Mouse (Mus musculus) NIH3T3 (cell line): ENCODE results near the gene Map4k1.

Source experiments
- DNase-seq: peaks from one replicate; pipeline ENCODE4 v3.0.0-alpha.2; 2012; ENCODE audit warnings: low read depth

Map4k1 gene

DNA sequence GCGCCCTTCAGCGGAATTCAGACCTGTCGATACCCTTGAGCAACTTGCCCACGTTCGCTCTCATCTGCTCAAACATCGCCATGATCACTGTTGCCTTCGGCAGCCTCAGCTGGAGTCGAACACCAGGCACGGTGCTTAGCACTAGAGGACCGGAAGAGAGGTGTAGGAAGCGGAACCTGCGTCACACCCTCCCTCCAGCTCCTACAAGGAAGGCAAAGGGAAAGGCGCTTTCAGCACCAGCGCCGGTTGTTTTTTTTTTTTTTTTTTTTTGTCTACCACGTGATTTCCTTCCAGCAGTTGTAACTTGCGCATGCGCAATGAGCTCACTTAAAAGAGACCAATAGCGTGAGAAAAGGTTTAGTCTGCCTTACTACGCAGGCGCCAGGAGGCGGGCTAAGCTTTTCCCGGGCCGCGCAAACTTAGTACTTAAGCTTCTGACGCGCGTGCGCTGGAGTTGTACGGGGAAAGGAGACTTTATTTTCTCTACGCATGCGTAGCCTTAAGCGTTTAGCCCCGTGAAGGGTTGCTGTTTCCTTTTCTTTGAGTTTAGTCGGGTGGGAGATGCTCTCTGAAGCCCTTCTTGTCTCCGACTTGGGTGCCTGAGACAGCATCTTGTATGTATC lies at the start of gene Map4k1, which contains the start of gene Eif3k:
TSS of gene Map4k1 (plus strand) at position 400 of the 623 bp plus-strand sequence.
TSS of gene Eif3k (minus strand) at position 214 of the 623 bp plus-strand sequence.
- DNase-seq = peak; percentile 100

DNA sequence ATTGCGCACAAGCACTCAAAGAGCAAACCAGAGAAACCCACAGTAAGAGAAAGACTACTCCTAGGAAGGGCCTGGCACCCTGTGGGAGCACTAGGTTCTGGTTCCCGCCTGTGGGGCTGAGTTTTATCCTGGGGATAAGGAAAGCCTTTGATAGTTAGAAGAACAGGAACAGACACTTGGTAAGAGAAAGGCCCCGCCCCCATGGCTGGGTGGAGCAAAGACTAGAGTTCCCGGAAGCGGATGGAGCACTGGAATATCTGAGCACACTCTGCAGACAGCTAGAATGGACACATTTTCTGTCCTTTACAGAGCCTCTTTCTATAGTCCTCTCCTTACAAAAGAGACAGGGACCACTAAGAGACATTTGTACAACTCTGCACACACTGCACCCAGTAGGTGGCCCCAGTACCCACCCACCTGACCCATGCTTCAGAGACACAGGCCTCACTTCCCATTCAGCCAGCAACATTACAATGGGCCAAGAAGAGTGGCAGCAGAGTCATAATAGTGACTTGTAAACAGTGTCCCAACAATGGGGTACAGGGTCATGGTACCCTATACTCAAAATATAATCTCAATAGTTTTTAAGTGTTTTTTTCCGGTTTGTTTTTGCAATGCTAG lies 49.3 kb upstream of the Map4k1 start:
- DNase-seq = peak; percentile 64

DNA sequence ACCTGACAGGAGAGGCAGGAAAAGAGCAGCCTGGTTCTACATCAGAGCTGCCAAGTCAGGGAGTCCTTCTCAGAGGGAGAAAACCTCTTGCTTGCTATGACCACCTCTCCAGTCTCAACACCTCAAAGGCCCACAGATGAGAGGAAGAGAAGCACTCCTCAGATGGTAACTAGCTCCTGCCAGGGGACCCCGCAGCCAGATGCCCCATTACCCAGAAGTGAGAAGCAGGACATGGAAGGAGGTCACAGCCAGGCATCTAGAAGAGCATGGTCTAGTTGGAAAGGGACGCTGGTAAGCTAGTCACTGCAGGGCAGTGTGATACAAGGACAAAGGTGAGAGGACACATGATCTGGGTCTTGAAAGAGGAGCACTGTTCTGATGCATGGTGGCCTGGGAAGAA lies 48.0 kb upstream of the Map4k1 start:
- no peak for DNase-seq

DNA sequence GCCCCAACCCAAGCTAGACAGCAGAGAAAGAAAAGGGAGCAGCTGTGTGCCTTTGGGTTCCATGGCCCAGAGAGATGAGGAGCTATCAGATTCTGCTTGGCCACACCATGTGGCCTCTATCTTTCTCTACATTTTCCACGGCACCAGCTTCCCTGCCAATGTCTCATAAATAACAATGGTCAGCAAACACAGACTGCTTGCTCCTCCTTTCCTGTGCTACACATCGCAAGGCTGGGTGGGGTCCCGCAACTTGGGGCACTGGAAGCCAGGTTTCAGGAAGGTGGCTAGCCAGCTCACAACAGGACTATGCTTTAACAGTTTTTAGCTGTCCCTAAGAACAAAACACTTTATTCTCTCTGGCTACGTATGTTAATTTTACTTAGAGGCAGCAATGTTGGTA lies 45.1 kb upstream of the Map4k1 start:
- no peak for DNase-seq

DNA sequence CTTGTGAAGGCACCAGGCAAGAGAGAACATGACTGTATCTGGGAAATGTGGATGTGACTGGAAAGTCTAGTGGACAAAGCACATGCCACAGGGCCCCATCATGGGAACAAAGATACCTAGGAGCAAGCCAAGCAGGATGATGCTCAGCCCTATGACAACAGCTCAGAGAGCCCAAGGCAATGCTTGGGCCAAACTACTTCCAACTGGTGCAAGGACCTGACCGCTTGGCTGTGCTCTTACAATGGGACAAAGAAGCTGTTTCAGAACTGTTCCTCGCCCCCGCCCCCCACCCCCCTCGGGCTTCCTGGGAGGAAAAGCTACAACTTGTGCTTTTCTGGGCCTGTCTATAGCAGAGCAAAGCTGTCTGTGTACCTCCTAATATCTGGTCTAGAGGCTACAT lies 43.2 kb upstream of the Map4k1 start:
- DNase-seq = no peak

DNA sequence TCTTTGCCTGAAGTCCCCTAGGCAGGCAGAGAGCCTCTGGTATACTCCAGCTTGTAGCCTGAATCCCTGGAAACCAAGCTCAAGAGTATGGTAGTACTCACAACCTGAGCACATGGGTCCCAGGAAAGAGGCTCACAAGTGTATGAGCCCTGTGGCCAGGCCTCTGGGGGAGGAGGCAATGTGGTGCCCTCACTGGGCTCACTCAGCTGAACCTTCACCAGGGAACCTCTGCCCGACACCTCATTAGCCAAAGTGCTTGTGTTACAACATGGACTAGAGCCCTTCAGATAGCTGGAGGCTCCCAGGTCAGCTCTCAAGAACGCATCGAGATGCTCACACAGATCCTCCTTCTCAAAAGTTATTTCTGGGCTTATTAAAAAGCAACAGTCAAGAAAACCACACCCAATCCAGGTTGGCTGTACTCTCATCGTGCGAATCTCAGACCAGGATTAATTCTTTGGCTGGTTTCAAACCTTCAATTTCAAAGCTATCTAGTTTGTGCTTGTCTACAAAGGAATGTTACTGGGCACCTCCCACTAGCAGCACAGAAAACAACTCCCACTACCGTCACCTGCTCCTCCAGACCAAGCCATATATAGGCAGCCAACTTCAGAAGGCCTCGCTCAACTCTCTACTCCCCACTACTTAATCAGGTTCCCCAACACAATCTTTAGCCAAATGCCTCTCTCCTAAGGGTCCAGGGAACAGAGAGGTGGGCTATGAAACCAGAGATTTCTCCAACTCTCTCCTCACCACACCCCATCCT lies 42.2 kb upstream of the Map4k1 start:
- DNase-seq = no peak

DNA sequence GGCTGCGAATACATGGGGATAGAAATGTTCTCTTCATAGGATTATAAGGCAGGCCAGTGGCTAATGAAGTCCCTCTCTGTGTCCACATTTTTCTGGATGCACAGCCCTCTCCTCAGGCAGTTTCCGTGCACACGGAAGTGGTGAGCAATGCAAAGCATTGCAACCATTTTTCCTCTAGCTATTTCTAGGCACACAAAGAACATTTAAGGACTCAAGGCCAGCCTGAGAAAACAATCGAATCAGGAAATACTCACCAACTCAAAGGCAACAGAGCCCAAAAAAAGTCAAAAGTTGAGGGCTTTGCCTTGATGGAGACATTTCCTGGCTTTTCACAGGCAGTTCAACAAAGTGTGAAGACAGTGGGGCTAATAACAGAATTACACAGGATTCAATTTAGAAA lies 40.7 kb upstream of the Map4k1 start:
- no peak for DNase-seq

DNA sequence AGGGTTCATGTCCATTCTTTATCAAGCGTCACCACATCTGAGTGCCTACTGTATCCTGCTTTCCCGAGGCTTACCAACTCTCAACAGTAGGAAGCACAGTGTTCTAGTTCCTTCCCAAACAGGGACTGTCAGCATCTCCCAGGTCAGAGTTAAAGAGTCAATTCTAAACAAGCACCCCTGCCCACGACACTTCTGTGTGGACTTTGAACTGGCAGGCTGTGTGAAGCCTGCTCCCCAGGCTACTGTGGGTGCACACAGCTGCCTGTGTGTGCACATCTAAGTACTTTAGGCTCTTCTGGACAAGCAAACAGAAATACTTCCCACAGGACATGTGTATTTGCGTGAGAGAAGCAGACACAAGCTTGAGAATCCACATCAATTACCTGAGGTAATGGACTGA lies 40.3 kb upstream of the Map4k1 start:
- no peak for DNase-seq

DNA sequence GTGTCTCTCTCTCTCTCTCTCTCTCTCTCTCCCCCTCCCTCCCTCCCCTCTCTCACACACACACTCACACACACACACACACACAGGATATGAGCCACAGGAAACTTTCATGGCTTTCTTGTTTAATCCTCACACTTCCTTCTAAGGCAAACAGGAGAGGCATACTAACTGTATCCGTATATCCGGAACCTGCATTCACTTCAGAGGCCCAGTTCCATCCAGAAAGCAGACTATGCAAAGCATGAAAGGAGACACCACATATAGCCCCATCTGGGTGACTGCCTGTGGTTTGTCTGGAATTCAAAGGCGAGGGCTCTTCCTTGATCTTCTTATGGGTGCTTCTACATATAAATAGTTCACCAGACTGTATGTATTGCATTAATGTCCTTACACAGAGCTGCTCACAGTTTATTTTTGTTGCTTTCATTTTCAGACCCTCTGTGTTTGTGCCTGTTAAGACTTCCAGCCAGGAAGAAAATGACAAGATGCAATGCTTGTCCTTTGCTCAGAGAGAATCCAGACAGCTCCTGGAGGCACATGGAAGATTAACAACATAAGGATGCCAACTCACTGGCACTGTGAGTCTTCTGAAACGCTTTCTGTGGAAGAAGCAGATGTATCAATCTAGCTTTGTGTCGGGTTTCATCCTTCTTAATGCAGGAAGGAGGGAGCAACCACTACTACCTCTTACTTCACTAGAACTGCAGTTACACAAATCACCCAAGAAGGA lies 38.2 kb upstream of the Map4k1 start:
- peak; percentile 46 for DNase-seq

DNA sequence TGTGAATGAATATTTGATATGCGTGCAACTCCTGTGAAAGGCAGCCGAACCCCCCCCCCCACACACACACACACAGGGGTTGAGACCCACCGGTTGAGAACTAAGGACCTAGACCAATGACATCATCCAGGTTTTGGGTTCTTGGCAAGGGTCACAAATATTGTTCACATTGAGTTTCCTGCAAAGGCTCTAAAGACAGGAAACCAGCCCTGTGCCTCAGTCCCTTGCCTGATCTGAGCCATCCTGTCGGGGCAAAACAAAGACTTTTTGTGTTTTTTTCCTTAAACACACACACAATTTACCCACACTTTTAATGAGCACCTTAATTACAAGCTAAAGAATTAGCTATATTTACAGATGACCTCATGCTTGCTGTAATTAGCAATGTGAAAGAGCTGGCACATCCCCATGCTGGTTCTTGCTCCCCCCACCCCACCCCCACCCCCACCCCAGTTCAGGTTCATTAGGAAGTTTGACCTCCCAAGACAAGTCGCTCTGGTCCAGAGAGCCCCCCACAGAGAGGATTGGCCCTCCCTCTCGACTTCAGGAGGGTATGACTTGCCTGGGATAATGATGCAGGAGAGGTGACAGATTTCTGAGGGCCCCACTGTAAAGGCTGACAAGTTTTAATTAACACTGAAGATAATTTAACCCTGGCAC lies 37.0 kb upstream of the Map4k1 start:
- no peak for DNase-seq

DNA sequence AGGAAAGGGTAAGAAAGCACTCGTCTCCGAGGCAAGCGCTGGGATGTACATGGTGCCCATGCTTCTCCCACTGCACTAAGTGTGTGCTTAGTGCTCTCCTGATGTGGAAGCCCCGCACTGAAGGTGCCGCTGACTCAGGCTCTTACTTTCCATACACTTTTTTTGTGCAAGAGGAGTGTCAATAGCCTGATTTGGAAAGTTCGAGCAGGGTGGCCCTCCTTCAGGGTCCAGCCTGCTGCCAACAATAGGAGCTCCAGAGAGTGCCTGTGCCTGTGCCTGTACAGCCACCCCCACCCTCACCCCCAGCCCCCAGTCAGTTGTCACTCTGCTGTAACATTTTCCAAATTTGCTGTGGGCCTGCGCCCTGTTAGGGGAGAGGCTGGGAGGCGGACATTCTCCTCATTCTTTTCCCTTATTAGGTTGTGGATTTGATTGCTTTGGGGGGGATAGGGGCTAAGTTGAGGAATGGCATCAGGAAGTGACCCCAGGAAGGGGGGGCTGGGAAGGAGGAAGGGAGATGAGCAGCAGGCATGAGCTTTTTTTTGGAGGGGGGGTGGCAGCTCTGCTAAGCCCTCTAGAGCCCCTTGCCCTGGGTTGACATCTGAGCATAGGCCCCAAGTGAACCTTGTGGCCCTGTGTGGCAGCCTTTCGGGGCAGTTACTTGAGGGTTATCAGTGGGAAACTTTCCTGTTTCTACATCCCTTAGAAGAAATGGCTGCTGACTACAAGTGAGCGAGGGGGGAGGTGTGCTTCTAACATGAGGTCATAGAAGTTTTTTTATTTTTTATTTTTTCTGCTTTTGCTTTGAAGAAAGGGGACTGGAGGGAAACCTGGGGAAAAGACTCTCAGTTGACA lies 36.2 kb upstream of the Map4k1 start:
- peak; percentile 67 for DNase-seq

DNA sequence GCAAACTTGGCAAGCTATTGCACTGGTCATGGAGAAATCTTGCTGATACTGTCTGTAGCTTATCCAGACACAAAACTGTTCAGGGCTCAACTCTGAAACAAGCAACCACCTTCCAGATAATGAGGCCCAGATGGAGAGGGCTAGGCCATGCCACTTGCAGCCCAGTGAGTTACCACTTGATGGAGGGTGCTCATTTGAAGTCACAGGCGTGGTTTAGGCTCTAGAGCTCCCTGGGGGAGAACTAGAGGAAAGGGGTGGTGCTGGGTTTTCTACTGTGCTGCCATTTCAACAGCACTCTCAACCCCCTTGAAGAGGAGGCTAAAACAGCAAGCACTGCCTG lies 35.6 kb upstream of the Map4k1 start:
- DNase-seq = peak; percentile 75

DNA sequence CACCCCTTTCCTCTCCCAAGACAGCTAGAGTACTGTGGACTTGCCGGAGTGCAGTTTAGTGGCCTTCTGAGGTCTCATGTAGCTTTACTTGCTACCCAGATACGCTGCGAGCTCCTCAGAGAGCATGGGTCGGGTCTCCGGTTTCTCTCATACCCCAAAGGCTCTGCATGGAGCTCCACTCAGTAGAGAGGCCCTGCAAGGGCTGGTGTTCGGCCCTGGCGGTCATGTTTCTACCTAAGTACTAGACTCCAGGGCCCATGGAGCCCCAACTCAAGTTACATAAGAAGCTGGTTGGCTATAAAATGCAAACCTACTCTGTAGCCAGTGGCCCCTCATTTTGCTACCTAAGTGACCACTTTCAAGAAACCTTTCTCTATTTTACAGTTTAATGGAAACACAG lies 33.1 kb upstream of the Map4k1 start:
- DNase-seq = no peak

DNA sequence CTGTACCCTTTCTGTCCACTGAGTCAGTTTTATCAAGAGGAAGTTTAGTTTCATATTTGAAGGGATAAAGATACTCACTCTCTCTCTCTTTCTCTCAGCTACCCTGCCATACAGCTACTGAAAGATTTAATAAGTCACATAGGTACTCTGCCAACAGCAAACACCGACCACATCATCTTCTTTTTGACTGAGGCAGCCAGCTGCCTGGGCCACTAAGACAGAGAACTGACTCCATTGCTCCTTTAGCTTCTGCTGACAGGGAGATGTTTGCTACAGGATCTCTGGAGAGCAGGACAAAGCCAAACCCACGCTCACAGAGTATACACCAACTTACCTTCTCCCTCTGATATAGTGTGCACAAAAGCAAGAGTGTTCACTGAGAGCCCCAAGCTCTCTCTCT lies 32.6 kb upstream of the Map4k1 start:
- no peak for DNase-seq

DNA sequence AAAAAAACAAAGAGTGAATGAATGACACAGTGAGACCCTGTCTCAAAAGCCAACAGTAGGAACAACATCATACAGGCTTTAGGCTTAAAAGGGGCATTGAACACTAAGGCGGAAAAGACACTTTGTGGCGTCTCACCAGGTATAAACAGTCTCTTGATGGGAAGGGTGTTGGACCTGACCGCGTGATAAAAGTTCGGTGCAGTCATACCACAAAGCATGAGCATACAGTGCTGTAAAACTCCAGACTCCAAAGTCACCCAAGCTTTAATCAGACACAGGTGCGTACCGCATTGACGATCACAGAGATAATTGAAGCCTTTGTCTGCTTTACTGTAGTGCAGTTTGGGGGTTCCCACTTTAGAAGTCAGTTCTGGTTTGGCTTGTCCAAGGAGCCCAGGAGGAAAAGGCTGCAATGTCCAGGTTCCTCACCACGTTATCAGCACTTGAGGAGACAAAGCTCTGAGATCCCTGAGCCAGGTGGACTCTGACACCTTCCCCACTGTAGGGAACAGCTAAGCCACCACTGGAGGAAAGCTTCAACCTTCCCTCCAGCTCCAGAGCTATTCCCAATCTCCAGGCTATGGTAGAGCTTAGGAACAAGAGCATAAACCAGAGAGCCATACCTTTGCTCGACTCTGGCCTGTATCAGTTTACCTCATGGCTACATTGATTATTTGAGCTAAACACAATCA lies 31.4 kb upstream of the Map4k1 start:
- no peak for DNase-seq

DNA sequence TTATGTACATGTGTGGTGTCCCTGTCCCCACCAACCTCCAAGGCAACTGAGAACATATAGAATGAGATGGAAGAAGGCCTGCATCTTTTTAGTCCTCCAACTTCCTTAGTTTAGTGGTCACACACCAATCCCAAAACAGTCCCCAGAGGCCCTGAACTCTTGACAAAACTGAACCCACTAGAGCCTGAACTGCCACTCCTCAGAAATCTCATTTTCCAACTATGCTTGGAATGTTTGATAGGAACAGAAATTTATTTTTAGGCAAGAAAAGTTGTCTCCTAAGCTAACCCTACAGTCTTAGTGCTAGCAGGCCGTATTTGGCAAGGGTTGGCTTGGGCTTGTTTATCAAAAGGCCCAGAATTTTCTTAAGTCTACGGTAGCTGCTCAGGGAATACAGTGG lies 30.1 kb upstream of the Map4k1 start:
- DNase-seq = no peak

DNA sequence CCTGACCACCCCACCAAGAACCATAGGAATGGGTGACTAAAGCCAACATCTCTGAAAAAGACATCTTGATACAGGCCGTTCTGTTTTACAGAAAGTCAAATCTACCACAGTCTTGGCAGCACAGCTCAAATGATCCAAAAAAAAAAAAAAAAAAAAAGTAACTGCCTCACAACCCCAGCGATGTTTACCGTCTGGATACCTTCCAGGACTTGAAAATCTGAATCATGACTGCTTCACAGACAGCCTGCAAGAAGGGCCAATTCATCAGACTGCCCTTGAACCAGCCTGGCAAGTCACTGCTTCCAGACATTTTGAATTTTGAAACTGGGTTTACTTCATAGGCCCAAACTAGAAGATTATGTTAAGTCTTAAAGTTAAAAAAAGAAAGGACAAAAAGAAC lies 29.1 kb upstream of the Map4k1 start:
- peak; percentile 98 for DNase-seq

DNA sequence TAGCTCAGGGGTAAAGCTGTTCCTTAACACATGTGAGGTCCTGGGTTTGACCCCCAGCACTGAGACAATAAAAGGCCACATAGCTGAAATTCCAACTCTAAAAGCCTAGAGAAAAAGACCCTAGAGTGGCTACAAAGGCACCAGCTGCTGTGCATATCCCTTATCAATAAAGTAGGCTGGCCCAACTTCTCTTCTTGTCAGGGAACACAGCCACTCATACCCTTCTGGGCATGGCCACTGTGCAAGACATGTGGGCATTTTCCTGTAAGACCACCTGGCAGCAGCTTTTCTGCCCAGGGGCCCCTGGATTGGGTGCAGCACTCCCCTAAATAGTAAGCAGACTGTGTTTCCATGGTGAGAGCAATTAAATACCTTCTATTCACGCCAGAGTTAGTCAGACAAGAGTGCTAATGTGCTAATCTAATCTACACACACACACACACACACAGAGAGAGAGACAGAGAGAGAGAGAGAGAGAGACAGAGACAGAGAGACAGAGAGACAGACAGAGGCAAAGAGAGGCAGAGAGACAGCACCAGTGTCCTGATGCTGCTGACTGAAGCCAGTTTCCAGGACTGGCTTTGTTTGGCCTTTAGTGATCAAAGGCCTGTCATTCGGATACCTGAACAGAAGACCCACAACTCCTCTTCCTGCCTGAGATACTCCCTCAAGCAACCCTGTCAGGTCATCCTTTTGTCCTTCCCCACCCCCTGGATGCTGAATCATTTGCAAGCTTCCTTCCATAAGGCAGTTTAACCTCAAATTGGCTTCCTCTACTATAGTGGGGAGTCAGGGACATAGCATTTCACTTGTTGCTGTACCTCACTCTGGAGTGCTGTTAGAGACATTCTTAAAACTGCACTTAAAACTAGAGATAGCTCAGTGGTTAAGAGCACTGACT lies 28.1 kb upstream of the Map4k1 start:
- no peak for DNase-seq

DNA sequence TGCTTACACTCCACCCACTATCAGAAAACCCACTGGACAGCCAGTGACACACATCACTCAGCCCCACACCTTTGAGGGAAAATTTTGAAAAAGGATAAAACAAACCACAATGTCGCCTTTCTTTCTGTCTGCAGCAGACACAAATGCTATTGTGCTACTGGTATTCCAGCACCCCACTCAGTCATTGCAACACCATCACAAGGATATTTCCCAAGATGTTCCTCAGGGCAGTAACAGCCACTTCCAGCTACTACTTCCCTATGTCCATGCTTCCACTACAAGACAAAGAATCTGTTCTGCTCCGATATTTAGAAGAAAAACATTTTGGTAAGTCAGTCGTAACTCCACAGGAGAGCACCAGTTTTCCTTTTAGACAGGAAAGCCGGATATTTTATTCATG lies 27.1 kb upstream of the Map4k1 start:
- no peak for DNase-seq
